Mouse (Mus musculus) frontal cortex, postnatal 14 days (tissue): ENCODE results near the gene Glrx.
"Not testable (repeated sequence)": the region's sequence is repeated elsewhere in the genome, so short reads cannot be mapped to it uniquely, and the experiment has no call there.

Source experiments
- DNase-seq, 2 experiments: peaks; one replicate each; pipeline ENCODE4 v3.0.0; 2022; ENCODE audit warnings: low spot score in 2 of 2

The Glrx gene

GRCm38 (mm10) chr13:75833499-75833898 is 6.2 kb upstream of the Glrx start:
- no peak for DNase-seq

GRCm38 (mm10) chr13:75835461-75835860 is 4.2 kb upstream of the Glrx start:
- no peak for DNase-seq

GRCm38 (mm10) chr13:75838506-75838905 is 1.2 kb upstream of the Glrx start:
- DNase-seq: no peak

- DNase-seq: peak in 1 of 2 experiments; percentile 9
Observed at GRCm38 (mm10) chr13:75840752-75841285, 1.2 kb downstream of the Glrx start.

GRCm38 (mm10) chr13:75841950-75842349 is 2.3 kb downstream of the Glrx start:
- no peak for DNase-seq

- no peak for DNase-seq
Observed at GRCm38 (mm10) chr13:75843331-75843730, 3.7 kb downstream of the Glrx start.

- DNase-seq: no peak
Observed at GRCm38 (mm10) chr13:75843993-75844683, 4.5 kb downstream of the Glrx start.

GRCm38 (mm10) chr13:75844833-75845518 is 5.3 kb downstream of the Glrx start:
- no peak for DNase-seq

- no peak for DNase-seq
Observed at GRCm38 (mm10) chr13:75845519-75846166, 6.0 kb downstream of the Glrx start.

- no peak for DNase-seq
Observed at GRCm38 (mm10) chr13:75847027-75847426, 7.4 kb downstream of the Glrx start.

GRCm38 (mm10) chr13:75852027-75852426 is 12.4 kb downstream of the Glrx start:
- no peak for DNase-seq

- DNase-seq: no peak
Observed at GRCm38 (mm10) chr13:75853118-75853517, 13.4 kb downstream of the Glrx start.

GRCm38 (mm10) chr13:75859264-75859844 is 19.7 kb downstream of the Glrx start:
- no peak for DNase-seq

GRCm38 (mm10) chr13:75865486-75866184 is 26.0 kb downstream of the Glrx start:
- no peak for DNase-seq

- DNase-seq: no peak
Observed at GRCm38 (mm10) chr13:75867876-75868275, 28.2 kb downstream of the Glrx start.

- DNase-seq: no peak
Observed at GRCm38 (mm10) chr13:75874608-75875376, 35.1 kb downstream of the Glrx start.

- DNase-seq: not testable (repeated sequence)
Observed at GRCm38 (mm10) chr13:75876188-75876587, 36.5 kb downstream of the Glrx start.

- DNase-seq: no peak
Observed at GRCm38 (mm10) chr13:75876592-75876991, 36.9 kb downstream of the Glrx start.

- peak in 1 of 2 experiments; percentile 37 for DNase-seq
Observed at GRCm38 (mm10) chr13:75877907-75878306, 38.2 kb downstream of the Glrx start.

- no peak for DNase-seq
Observed at GRCm38 (mm10) chr13:75879756-75880155, 40.1 kb downstream of the Glrx start.

GRCm38 (mm10) chr13:75880501-75880900 is 40.8 kb downstream of the Glrx start:
- DNase-seq: no peak
